9 mouse cellular contexts compared by ENCODE assay signal in the genomic region with DNA sequence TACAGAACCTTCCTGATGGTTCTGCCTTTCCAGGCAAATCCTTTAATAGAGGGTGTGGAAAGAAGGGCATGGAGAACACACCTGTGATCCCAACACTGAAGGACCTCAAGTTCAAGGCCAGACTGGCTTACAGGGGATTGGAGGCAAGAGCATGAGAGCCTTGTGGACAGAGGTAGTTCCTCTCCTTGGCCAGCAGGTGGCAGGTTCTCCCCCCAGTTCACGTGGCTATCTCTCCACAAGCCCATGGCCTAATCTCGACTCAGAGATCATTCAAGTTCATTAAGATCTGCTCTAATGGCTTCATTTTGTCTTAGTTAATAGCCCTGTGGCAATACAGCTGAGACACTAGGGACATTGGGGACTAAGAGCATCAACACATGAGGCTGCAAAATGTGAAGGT. TPM values are rescaled to one million over a fixed set of nuclear protein-coding genes. Genes with fewer than 3 reads are reported as not detected.
DNase-seq lines count a peak whose midpoint lies in the region; TF ChIP-seq lines count a peak whose summit lies in the region.
"Had no signal": no experiment of that assay in that cellular context is flagged by ENCODE, and none has a peak within 500 bp of the region (broad histone marks: within the 10 kb centered on the region; RNA-seq: fewer than 3 reads in every experiment).

No protein-coding gene starts in this region.

- no peak for TF ChIP-seq POLR2A in brain, embryonic 14.5 days (IDR thresholded peaks at IDR 0.05; ENCODE audit: borderline replicate concordance, extremely low read depth, insufficient read depth, insufficient read length, poor library complexity, severe bottlenecking)

- DNase-seq in adrenal gland, adult (ENCODE audit: inconsistent age in 2 of 2, low spot score in 1 of 2) = peak; percentile 16 to 49
- DNase-seq in adrenal gland, adult 8-10 months = no peak
- DNase-seq in layer of hippocampus, adult 2 months (ENCODE audit: low spot score in 2 of 2) = no peak
- DNase-seq in layer of hippocampus, adult 9-11 months = no peak
- peak; percentile 22 for DNase-seq in brain, embryonic 14.5 days (ENCODE audit: low read depth)
- peak; percentile 32 for DNase-seq in lung, postnatal 10 days
- peak; percentile 69 for DNase-seq in thymus, postnatal 0 days (ENCODE audit: low spot score)
- no peak for DNase-seq in urinary bladder, postnatal 14 days (ENCODE audit: low spot score)

- no peak overlapping the region for H3K27ac ChIP-seq in layer of hippocampus, adult 2 months

- no peak overlapping the region for H3K4me3 ChIP-seq in layer of hippocampus, adult 2 months

- TF ChIP-seq CTCF in layer of hippocampus, adult 2 months (conservative IDR thresholded peaks at IDR 0.05) = peak; percentile 78
- TF ChIP-seq CTCF in brain, embryonic 14.5 days (IDR thresholded peaks at IDR 0.05; ENCODE audit: borderline replicate concordance, extremely low read depth, insufficient read depth, insufficient read length) = peak; percentile 65

RNA-seq across cellular contexts. Expression of a gene that starts 8.3 kb away (rescaled TPM):
- 10 to 100 TPM in 1 of 4 experiments, 1 to 10 TPM in 3; 2.2 to 10.0 (median 3.1) TPM for total RNA-seq in adrenal gland, adult 8-10 months (2022)
- total RNA-seq in layer of hippocampus, adult 2 months (2021) = 1 to 10 TPM; 2.6 to 4.6 TPM
- 0.22 and 0.23 TPM in 2 replicates for polyA plus RNA-seq in brain, embryonic 14.5 days (2012; rRNA removed)
- polyA plus RNA-seq in thymus, postnatal 0 days (2015; fragmentation: Nextera tagmentation; extraction: Ambion mirVana) = 11.2 and 14.7 TPM in 2 replicates

RNA-seq across cellular contexts. Expression of a gene that starts 35.0 kb away (rescaled TPM):
- not detected for total RNA-seq in adrenal gland, adult 8-10 months (2022)
- not detected for total RNA-seq in layer of hippocampus, adult 2 months (2021)
- not detected in 2 replicates for polyA plus RNA-seq in brain, embryonic 14.5 days (2012; rRNA removed)
- polyA plus RNA-seq in thymus, postnatal 0 days (2015; fragmentation: Nextera tagmentation; extraction: Ambion mirVana) = 2.4 and 3.1 TPM in 2 replicates
- total RNA-seq: layer of hippocampus, postnatal 25 days had no signal

Comparison
In these comparisons a context has a peak if more than half of its experiments do, and no peak if none do; other contexts are left out.
1. DNase-seq: peak in adrenal gland, adult (2 of 2), brain, embryonic 14.5 days (single experiment), lung, postnatal 10 days (single experiment) and thymus, postnatal 0 days (single experiment); none in adrenal gland, adult 8-10 months (single experiment), layer of hippocampus, adult 2 months (0 of 2), layer of hippocampus, adult 9-11 months (single experiment) and urinary bladder, postnatal 14 days (single experiment).